Mouse (Mus musculus) layer of hippocampus, postnatal 10 days (tissue): ENCODE measurements at regions not wholly inside any gene's neighbourhood (a gene's known extent, or its start where the extent isn't known, plus 50 kb on each side); places are given as distances from the start of the nearest gene placed in this dataset.
A peak's percentile ranks its signal among the peaks of the same experiment; 100 is the strongest.

Experiments used
- DNase-seq, 2 experiments: peaks; one replicate each; pipeline ENCODE4 v3.0.0; 2021; ENCODE audit warnings: low spot score in 2 of 2

GRCm38 (mm10) chr12:58743800-58744199, 268.0 kb downstream of the Sec23a start:
- DNase-seq: no peak

DNA sequence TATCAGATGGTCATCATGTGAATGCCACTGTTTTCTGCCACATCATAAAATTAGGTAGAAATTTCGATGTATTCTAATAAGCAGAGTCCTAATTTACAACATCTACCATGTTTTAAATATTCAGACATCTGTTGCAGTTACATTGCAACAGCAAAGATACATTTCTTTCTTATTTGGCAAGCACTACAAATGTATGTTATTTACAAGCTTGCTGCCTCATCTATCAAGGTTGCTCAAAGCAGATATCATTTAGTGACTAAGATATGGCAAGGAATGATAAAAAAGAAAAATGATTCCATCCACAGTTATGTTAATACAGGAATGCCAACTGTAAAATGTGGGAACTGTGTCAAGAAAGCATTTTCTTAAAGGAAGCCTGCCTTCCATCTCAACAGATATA, 283.7 kb downstream of the Sec23a start:
- DNase-seq: no peak

GRCm38 (mm10) chr12:58727547-58727946, 284.3 kb downstream of the Sec23a start:
- no peak for DNase-seq

- DNase-seq: no peak
Measured at GRCm38 (mm10) chr12:58717908-58718307, 293.9 kb downstream of the Sec23a start.

GRCm38 (mm10) chr12:58714207-58714606, 297.6 kb downstream of the Sec23a start:
- no peak for DNase-seq

- DNase-seq: no peak
Measured at GRCm38 (mm10) chr12:58695680-58696079, 316.1 kb downstream of the Sec23a start.

DNA sequence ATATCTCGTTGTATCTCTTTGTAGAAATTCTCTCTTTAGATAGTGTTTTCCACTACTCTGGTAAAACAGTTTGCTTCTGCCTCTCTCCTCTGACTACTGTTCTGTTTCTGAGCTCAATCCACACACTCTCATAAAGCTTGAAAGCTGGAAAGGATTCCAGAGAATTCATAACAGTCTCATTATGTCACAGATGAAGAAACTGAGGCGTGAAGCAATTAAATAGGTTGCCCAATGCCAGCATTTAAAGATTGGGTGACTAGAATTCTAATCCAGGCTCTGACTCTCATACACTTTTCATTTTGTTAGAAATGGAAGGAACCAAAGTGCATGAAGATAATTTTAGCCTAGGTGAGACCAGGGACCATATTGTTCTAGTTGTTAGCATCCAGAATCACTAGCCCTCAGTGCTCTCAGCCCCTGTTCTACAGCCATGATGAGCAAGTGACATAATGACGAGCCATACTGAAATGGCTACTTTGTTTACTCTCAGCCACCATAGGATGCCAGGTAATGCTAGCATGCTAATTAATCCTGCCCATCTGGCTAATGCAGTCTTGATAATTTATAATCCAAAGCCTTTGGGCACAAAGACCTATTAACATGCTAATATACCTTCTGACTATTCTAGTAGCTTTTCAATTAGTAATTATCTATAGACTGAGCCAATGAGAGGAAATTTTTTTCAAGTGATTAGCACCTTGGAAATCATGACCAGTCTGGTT, 341.7 kb downstream of the Sec23a start:
- no peak for DNase-seq

DNA sequence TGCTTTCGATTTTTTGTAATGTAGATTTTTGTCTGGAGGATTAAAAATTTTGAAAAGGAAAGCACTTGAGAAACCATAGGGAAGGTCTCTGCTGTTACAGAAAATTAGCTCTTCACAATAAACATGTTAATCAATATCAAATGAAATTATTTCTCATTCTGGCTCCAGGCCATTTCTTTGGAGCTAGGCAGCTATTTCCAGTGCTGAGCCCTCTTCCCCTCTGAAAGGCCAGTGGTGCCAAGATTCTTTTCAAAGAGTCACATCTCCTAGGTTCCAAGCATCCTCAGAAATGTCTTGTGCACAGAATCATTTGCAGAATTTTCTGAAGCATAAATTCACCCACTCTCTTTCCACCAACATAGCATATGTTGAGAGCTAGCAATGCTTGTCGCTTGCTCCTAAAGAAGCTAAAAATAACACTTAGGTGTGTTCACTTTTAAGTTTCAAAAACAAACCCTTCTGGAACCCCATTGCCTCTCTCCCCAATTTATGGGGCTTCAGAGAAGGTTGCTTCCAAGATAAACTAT, 357.2 kb downstream of the Sec23a start:
- DNase-seq: no peak

GRCm38 (mm10) chr12:58653751-58654150, 358.1 kb downstream of the Sec23a start:
- no peak for DNase-seq

DNA sequence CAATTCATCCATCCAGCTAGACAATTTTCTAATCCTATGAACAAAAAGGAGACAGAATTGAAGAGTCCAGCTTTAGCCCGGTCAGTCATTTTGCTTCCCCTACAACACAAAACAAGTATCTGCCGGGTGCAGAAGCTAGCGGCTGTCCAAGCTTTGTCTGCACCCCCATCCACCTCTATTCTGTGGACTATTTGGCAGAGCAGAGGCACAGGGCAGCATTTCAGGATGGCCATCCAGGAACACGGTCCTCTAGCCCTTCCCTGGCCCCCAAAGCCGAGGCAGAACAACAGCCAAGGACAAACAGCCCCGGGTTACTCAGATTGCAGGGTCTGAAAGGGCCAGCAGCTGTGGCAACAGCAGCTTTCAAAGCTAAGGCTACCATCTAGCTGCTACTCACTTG, 358.6 kb downstream of the Sec23a start:
- DNase-seq: peak; percentile 35 to 40

- DNase-seq: no peak
Measured at GRCm38 (mm10) chr12:58652701-58653100, 359.1 kb downstream of the Sec23a start.

GRCm38 (mm10) chr12:58648322-58648721, 363.5 kb downstream of the Sec23a start:
- DNase-seq: no peak

DNA sequence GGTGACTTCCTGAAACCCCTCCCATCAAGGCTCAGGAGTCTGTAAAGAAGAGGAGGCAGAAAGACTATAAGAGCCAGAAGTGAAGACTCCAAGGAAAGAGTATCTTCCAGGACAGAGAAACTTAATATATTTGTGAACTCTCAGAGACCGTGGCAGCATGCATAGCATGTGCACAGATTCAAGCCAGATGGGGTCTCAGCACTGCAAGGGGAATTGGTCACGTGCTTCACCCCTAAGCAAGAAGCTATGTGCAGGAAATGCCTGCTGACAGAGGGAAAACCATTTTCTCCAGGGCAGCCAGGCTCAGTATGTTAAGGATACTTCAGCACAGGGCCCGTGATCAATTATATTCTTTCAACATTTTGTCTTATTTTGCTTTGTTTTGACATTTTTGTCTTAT, 368.0 kb downstream of the Sec23a start:
- no peak for DNase-seq

DNA sequence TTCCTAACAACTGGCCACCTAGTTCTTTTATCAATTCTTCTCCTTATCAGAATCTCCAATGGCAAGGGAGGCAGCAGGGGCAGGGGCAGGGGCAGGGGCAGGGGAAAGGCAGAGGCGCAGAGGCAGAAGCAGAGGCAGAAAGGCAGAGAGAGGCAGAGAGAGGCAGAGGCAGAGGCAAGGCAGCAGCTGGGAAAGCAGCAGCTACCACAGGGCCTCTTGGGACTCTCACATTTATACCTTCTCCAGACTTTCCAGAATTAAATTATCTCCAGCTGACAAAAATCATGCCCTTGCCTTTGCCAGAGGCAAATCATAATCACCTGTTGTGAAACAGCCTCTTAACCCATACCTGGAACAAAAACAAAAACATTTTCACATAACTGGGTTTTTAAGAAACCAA, 370.4 kb upstream of the Clec14a start:
- no peak for DNase-seq

GRCm38 (mm10) chr12:58638260-58638659, 369.2 kb upstream of the Clec14a start:
- DNase-seq: no peak

- DNase-seq: no peak
Measured at GRCm38 (mm10) chr12:58632529-58632928, 363.4 kb upstream of the Clec14a start.

DNA sequence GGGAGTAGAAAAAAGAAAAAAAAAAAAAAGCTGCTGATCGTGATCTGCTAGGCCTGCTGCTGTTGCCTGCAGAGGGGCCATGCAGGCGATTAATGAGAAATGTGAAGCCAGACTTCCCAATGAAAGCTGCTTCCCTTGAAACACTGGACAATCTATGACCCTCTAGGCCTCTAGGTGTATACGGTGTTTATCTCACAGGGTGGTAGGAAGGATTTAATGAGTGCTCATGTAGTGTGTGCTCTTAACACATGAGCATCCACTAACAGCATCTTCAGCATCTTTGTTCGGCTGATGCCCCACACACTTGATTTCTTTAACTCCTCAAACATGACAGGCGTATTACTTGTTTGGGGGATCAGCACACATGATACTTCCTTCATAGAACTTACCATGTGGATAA, 359.7 kb upstream of the Clec14a start:
- no peak for DNase-seq

- no peak for DNase-seq
Measured at GRCm38 (mm10) chr12:58625144-58625543, 356.1 kb upstream of the Clec14a start.

DNA sequence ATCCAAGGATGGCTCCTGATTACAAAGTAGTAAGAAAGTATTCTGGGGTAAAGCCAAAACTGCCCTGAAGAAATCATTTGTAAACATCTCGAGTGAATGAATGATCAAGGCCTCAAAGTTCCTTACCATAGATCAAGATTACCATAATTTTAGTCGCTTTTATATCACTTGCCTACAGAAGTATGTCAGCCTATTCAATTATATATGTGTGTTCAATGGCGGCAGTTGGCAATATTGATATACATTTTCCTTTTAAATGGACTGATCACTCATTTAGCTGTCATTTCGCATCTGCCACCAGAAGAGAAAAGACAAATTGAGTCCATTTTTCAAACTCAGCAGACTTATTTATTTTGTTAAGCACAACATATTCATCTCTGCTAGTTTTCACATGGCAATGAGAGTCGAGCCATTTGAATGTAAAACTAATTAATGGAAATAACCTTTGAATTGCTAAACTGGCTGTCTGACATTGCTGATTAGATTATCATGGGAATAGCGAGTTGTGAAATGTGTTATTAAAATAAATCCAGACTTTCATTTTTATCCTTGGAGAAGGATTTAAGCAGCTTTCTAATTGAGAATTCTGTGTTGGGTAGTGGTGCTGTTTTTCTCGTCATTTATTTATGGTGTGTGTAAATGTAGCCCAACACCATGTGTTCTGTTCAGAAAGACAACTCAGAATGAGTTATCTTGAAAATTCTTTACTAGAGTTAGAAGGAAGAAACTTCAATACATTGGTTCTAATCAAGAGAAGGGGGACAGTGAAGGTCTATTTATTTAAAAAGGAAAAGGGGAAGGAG, 350.6 kb upstream of the Clec14a start:
- DNase-seq: no peak

DNA sequence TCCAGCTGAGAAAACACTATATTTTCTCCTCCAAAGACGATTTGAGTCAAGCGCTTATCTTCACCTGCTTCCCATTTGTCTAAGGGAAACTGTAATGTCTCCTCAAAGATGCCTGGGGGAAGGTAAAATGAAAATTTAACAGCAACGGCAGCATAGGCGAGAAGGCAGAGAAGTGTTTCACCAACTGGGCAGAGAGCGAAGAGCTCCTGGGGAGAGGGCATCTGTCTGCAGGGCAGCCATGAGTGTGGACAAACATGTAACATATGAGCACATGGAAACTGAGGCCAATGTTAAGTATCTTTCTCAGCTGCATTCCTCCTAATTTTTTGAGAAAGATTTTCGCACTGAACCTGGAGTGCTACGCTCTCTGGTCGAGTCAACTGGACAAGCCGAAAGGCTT, 325.7 kb upstream of the Clec14a start:
- DNase-seq: no peak

GRCm38 (mm10) chr12:58591480-58591829, 322.4 kb upstream of the Clec14a start:
- DNase-seq: no peak
